Mouse (Mus musculus) limb, embryonic 14.5 days (tissue): ENCODE measurements around the gene Doc2g. TPM values are rescaled to one million over a fixed set of nuclear protein-coding genes. Genes with fewer than 3 reads are reported as not detected.

Source experiments
- ATAC-seq: fragments of 200-750 bp; cut with Nextera tagmentation; 2 replicates; pipeline ENCODE4 v1.8.0; 2017; ENCODE audit warnings: low read depth, moderate number of reproducible peaks, moderate TSS enrichment; ENCODE audit not compliant: low FRiP score
- DNase-seq: peaks from one replicate; pipeline ENCODE4 v3.0.0-alpha.2; 2015; ENCODE audit warnings: low spot score
- H3K27ac ChIP-seq: fragments of 300-500 bp; sonication (generic); replicated peaks from 2 replicates; pipeline ENCODE4 v1.5.1; 2014; ENCODE audit warnings: low read depth, mild to moderate bottlenecking, low read length, moderate library complexity, mixed read lengths
- H3K27me3 ChIP-seq: fragments of 300-500 bp; sonication (generic); 2 replicates; pipeline ENCODE4 v1.6.1; 2014; ENCODE audit warnings: low read length, mixed read lengths; ENCODE audit not compliant: control insufficient read depth, insufficient read depth
- H3K36me3 ChIP-seq: fragments of 300-500 bp; sonication (generic); 2 replicates; pipeline ENCODE4 v1.6.1; 2014; ENCODE audit warnings: mild to moderate bottlenecking, low read length, moderate library complexity, mixed read lengths; ENCODE audit not compliant: control insufficient read depth, insufficient read depth
- H3K4me1 ChIP-seq: fragments of 300-500 bp; sonication (generic); 2 replicates; pipeline ENCODE4 v1.6.1; 2014; ENCODE audit warnings: antibody characterized with exemption, low read length, mixed read lengths; ENCODE audit not compliant: control insufficient read depth, insufficient read depth
- H3K4me2 ChIP-seq: fragments of 300-500 bp; sonication (generic); replicated peaks from 2 replicates; pipeline ENCODE4 v1.6.1; 2014; ENCODE audit warnings: low read depth, mild to moderate bottlenecking, low read length, moderate library complexity; ENCODE audit not compliant: severe bottlenecking
- H3K4me3 ChIP-seq: fragments of 300-500 bp; sonication (generic); replicated peaks from 2 replicates; pipeline ENCODE4 v1.5.1; 2014; ENCODE audit warnings: low read length
- H3K9ac ChIP-seq: fragments of 300-500 bp; sonication (generic); 2 replicates; pipeline ENCODE4 v1.6.1; 2014; ENCODE audit warnings: mild to moderate bottlenecking, low read depth, low read length, moderate library complexity; ENCODE audit not compliant: severe bottlenecking
- H3K9me3 ChIP-seq: fragments of 300-500 bp; sonication (generic); 2 replicates; pipeline ENCODE4 v1.6.1; 2016; ENCODE audit warnings: low read length; ENCODE audit not compliant: control insufficient read depth
- POLR2A ChIP-seq: fragments of 200-500 bp; IDR thresholded peaks from 2 replicates; pipeline ENCODE4 v1.8.0; 2012; ENCODE audit warnings: inconsistent platforms, mild to moderate bottlenecking, moderate library complexity, borderline replicate concordance; ENCODE audit not compliant: insufficient read depth, insufficient read length; ENCODE audit errors: extremely low read depth
- WGBS: fragments of 180-500 bp; shearing (Covaris S2); extraction: QIAGEN DNeasy Blood & Tissue Kit; methylation state at CpG from one replicate; pipeline ENCODE4 v1.1.7; 2014; 5-methylcytosine and 5-hydroxymethylcytosine counted together
- polyA plus RNA-seq, 2 experiments: library from polyadenylated mRNA; depleted of rRNA in 1 of 2; stranded (reverse) in 1 of 2; unstranded in 1 of 2; fragments of >200 nt; fragmentation: Nextera tagmentation in 1 of 2; extraction: Ambion mirVana in 1 of 2; gene quantifications; 2 replicates each; pipeline versions ENCODE4 v1.2.1 to v1.2.3; 2012 to 2014

The Doc2g gene
- polyA plus RNA-seq, 2 experiments = 3.4 to 19.6 TPM

GRCm38 (mm10) chr19:4014802-4015201 is 11.7 kb downstream of the Doc2g start:
- H3K4me1 ChIP-seq = peaks cover 10% of the 10 kb centered on the region
- H3K4me2 ChIP-seq = no peak overlapping the region
- H3K9ac ChIP-seq = no peak overlapping the region; the same call in 1 of the 2 replicates
- H3K27me3 ChIP-seq = no peaks in the 10 kb centered on the region
- TF ChIP-seq POLR2A = no peak
- H3K36me3 ChIP-seq = peaks cover 13% of the 10 kb centered on the region; the same call in 1 of the 2 replicates
- no peak overlapping the region for H3K27ac ChIP-seq
- ATAC-seq = no peak
- H3K4me3 ChIP-seq = no peak overlapping the region
- DNase-seq = no peak
- H3K9me3 ChIP-seq = no peaks in the 10 kb centered on the region

- no peak for DNase-seq
- Histone ChIP-seq H3K4me3 (no peak overlapping the region), H3K4me1 (peaks cover 10% of the 10 kb centered on the region), H3K36me3 (peaks cover 5% of the 10 kb centered on the region; the same call in 1 of the 2 replicates), H3K27me3 (no peaks in the 10 kb centered on the region), H3K4me2 (no peak overlapping the region), H3K9me3 (no peaks in the 10 kb centered on the region), H3K27ac (no peak overlapping the region), H3K9ac (no peak overlapping the region)
- ATAC-seq = no peak
- WGBS = 65% methylated on average over 5 of the region's 5 CpGs
- no peak for TF ChIP-seq POLR2A
Measured at GRCm38 (mm10) chr19:4015635-4016034, 12.5 kb downstream of the Doc2g start.

GRCm38 (mm10) chr19:4017921-4018587 is 14.9 kb downstream of the Doc2g start:
- whole genome bisulfite sequencing = 53% methylated on average over 10 of the region's 10 CpGs
- no peak overlapping the region for H3K4me3 ChIP-seq
- ATAC-seq (no peak), DNase-seq (no peak)
- H3K27me3 ChIP-seq = no peaks in the 10 kb centered on the region
- no peaks in the 10 kb centered on the region for H3K9me3 ChIP-seq
- H3K4me2 ChIP-seq = no peak overlapping the region
- no peak for TF ChIP-seq POLR2A
- no peak overlapping the region for H3K27ac ChIP-seq
- peaks cover 5% of the 10 kb centered on the region; the same call in 1 of the 2 replicates for H3K4me1 ChIP-seq
- H3K9ac ChIP-seq = no peak overlapping the region
- no peaks in the 10 kb centered on the region for H3K36me3 ChIP-seq

- DNase-seq = peak; percentile 92
- Histone ChIP-seq H3K4me3 (no peak overlapping the region), H3K4me1 (0 out of 2 replicates have a peak, but pooled peaks cover 2% of the 10 kb centered on the region), H3K9me3 (no peaks in the 10 kb centered on the region), H3K9ac (no peak overlapping the region), H3K27me3 (no peaks in the 10 kb centered on the region), H3K36me3 (no peaks in the 10 kb centered on the region), H3K4me2 (no peak overlapping the region), H3K27ac (no peak overlapping the region)
- no peak for TF ChIP-seq POLR2A
- 34% methylated on average over 18 of the region's 18 CpGs for WGBS
- ATAC-seq = peak; percentile 87
Measured at GRCm38 (mm10) chr19:4018743-4019583, 15.8 kb downstream of the Doc2g start.

GRCm38 (mm10) chr19:4023185-4023584 is 20.1 kb downstream of the Doc2g start:
- H3K9ac ChIP-seq = no peak overlapping the region
- no peaks in the 10 kb centered on the region for H3K36me3 ChIP-seq
- H3K27ac ChIP-seq = no peak overlapping the region
- H3K9me3 ChIP-seq = no peaks in the 10 kb centered on the region
- H3K4me2 ChIP-seq = no peak overlapping the region
- H3K4me1 ChIP-seq = 0 out of 2 replicates have a peak, but pooled peaks cover 2% of the 10 kb centered on the region
- no peaks in the 10 kb centered on the region for H3K27me3 ChIP-seq
- WGBS = 70% methylated on average over 7 of the region's 7 CpGs
- TF ChIP-seq POLR2A = no peak
- no peak for ATAC-seq
- no peak for DNase-seq
- no peak overlapping the region for H3K4me3 ChIP-seq
